Mouse (Mus musculus): ENCODE measurements around the gene Kcnmb2. TPM values are rescaled to one million over a fixed set of nuclear protein-coding genes. Genes with fewer than 3 reads are reported as not detected.
A peak's percentile ranks its signal among the peaks of the same experiment; 100 is the strongest.

Gene Kcnmb2
- total RNA-seq, 2 experiments from 2014 or later = not detected

- DNase-seq = no peak
Measured at GRCm38 (mm10) chr3:32012205-32012931, 110.1 kb downstream of the Kcnmb2 start.

- no peak for DNase-seq
Measured at GRCm38 (mm10) chr3:32020981-32021380, 118.7 kb downstream of the Kcnmb2 start.

GRCm38 (mm10) chr3:32029375-32030050, 127.2 kb downstream of the Kcnmb2 start:
- peak; percentile 9 for DNase-seq

- no peak for DNase-seq
Measured at GRCm38 (mm10) chr3:32032381-32032780, 130.1 kb downstream of the Kcnmb2 start.

GRCm38 (mm10) chr3:32043814-32044213, 141.5 kb downstream of the Kcnmb2 start:
- no peak for DNase-seq

- DNase-seq = no peak
Measured at GRCm38 (mm10) chr3:32048777-32049176, 146.5 kb downstream of the Kcnmb2 start.

GRCm38 (mm10) chr3:32052596-32052995, 150.3 kb downstream of the Kcnmb2 start:
- no peak for DNase-seq

GRCm38 (mm10) chr3:32053610-32054241, 151.4 kb downstream of the Kcnmb2 start:
- DNase-seq = no peak

- no peak for DNase-seq
Measured at GRCm38 (mm10) chr3:32059888-32060656, 157.8 kb downstream of the Kcnmb2 start.

- no peak for DNase-seq
Measured at GRCm38 (mm10) chr3:32062685-32063084, 160.4 kb downstream of the Kcnmb2 start.

- no peak for DNase-seq
Measured at GRCm38 (mm10) chr3:32063312-32063711, 161.0 kb downstream of the Kcnmb2 start.

GRCm38 (mm10) chr3:32067004-32067935, 165.0 kb downstream of the Kcnmb2 start:
- DNase-seq = no peak

GRCm38 (mm10) chr3:32073881-32074280, 171.6 kb downstream of the Kcnmb2 start:
- DNase-seq = no peak

GRCm38 (mm10) chr3:32088762-32089161, 186.5 kb downstream of the Kcnmb2 start:
- DNase-seq = no peak

GRCm38 (mm10) chr3:32101391-32101790, 199.1 kb downstream of the Kcnmb2 start:
- no peak for DNase-seq

GRCm38 (mm10) chr3:32119851-32120250, 217.5 kb downstream of the Kcnmb2 start:
- DNase-seq = no peak

- no peak for DNase-seq
Measured at GRCm38 (mm10) chr3:32121731-32122130, 219.4 kb downstream of the Kcnmb2 start.

- no peak for DNase-seq
Measured at GRCm38 (mm10) chr3:32125431-32125830, 223.1 kb downstream of the Kcnmb2 start.

- no peak for DNase-seq
Measured at GRCm38 (mm10) chr3:32128391-32128790, 226.1 kb downstream of the Kcnmb2 start.

- no peak for DNase-seq
Measured at GRCm38 (mm10) chr3:32130696-32131095, 228.4 kb downstream of the Kcnmb2 start.

- DNase-seq = no peak
Measured at GRCm38 (mm10) chr3:32132395-32133004, 230.2 kb downstream of the Kcnmb2 start.
